Mouse (Mus musculus) heart, postnatal 36 days (tissue): ENCODE data around the gene Rbm47. TPM values are rescaled to one million over a fixed set of nuclear protein-coding genes. Genes with fewer than 3 reads are reported as not detected.

ENCODE experiments used
- DNase-seq, 2 experiments: peaks; one replicate each; pipeline ENCODE4 v3.0.0; 2021 to 2022
- intact Hi-C: fragments of 180-260 bp; cut with DNase I; formaldehyde crosslinking; loops from one replicate; pipeline ENCODE4 v1.15.1; 2025
- total RNA-seq, 2 experiments: library from RNA; stranded (reverse); gene quantifications; 2 replicates each; pipeline ENCODE4 v1.2.3; 2021

Rbm47 gene
- total RNA-seq, 2 experiments from 2014 or later: 1.6 to 1.7 TPM

DNA sequence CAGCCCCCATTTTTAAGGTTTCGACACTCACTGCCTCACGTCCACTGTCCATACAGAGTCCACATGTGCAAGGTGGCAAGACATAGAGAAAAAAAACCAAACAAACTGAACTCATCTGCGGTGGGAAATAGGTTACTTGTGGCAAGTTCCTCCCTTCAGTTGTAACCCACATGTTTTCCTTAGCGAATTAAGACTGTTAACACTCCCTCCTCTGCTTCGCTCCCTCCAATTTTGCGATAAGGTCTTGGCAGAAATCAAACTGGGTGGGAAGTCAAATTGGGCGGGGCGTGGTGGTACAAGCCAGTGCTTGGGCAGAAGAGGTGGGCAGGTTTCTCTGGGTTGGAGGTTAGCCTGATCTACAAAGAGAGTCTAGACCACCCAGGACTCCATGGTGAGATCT, 101.2 kb downstream of the Rbm47 start:
- no peak for DNase-seq
- intact Hi-C loops: no loop called here

GRCm38 (mm10) chr5:66070350-66070749, 102.6 kb downstream of the Rbm47 start:
- intact Hi-C loops: no loop called here
- no peak for DNase-seq

DNA sequence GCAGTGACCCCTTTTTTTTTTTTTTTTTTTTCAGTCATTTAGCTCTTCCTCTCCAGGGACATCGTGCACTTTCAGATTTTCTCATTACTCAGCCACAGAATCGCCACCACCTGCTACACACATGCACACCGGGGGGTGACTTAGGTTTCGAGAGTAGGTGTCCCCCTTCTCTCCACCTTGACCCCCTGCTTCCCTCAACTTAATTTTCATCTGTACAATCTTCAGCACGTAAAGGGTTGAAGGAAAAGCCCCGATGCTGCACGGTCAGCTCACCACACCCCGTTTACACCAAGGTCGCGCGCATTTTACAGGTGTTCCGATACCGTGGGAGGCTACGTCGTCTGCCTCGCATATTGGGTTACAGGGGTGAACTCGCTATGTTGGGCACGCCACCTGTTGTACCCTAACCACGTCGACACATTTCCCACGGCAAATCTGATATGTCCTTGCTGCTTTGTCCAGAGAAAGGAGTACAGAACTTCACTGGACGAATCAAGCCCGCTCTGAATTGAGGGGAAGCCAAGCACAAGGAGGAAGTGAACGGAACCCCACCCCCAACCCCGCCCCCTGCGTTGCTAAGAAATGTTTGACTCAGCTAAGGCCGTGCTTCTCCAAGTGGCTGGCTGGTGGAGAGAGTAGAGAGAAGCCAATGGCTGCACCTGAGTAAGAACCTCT, 103.3 kb downstream of the Rbm47 start:
- intact Hi-C loops: no loop called here

DNA sequence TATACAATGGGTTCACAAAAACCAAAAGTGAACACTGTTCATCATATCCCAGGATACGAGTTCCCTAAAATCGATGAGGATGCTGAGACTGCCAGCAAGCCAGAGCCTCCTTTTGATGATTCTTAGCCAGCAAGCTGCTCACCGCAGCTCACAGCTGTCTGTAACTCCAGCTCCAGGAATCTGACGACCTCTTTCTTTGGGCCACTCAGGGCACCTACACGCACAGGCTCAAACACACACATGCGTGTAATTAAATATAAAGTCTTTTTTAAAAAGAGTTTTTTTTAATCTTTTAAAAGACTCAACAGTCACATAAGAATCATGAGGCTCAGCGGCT, 103.8 kb downstream of the Rbm47 start:
- intact Hi-C loops: no loop called here

More for the DNA sequence above, 103.3 kb downstream of the Rbm47 start:
- peak; percentile 32 to 40 for DNase-seq

GRCm38 (mm10) chr5:66068068-66068920, 104.6 kb downstream of the Rbm47 start:
- no peak for DNase-seq
- intact Hi-C loops: no loop called here

More for the DNA sequence above, 103.8 kb downstream of the Rbm47 start:
- no peak for DNase-seq

DNA sequence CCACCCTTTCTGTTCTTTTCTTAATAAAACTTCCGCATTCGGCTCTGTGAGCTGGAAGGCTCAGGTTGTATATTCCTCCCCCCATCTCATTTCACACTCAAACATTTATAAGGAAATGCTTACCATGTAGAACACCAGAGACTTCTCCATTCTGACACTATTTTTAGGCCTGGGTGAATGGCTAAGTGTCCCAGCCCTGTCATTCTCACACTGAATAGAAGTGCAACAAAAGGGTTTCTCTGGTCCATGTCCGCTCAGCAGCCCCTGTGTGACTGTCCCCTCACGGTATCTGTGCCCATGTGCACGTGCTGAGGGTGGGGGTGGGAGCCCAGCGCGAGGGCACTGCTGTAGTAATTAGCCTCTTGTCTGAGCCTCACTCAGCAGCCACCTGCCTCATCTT, 105.7 kb downstream of the Rbm47 start:
- intact Hi-C loops: no loop called here
- DNase-seq: no peak

DNA sequence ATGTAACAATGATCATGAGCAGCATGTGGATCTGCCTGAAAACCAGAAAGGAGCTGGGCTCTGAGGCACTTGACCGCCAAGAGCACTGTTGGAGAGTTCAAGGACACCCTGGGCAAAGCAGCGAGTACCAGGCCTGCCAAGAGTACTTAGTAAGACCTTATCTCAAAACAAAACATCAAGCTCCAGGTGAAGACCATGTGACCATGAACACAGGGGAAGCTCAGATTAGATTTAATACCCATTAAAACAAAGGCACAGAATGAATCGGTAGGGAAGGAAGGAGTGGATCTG, 110.0 kb downstream of the Rbm47 start:
- intact Hi-C loops: no loop called here
- DNase-seq: no peak

GRCm38 (mm10) chr5:66062046-66062929, 110.6 kb downstream of the Rbm47 start:
- no peak for DNase-seq
- intact Hi-C loops: no loop called here

DNA sequence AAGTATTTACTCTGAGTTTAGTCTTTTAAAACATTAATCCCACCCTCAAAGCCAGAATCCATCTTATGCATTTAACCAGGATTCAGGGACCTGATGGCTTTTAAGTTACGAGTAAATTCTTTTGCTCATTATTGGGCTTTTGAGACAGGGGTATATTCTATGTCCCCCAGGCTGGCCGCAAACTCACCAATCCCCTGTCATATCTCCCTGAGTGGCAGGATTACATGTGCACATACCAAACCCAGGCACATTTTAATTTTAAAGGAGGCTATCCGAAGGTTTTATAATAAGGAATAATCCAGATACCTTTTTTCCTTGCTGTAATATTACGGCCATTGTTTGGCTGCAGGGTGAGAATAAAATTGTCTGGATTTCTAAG, 111.3 kb downstream of the Rbm47 start:
- no peak for DNase-seq
- intact Hi-C loops: no loop called here

DNA sequence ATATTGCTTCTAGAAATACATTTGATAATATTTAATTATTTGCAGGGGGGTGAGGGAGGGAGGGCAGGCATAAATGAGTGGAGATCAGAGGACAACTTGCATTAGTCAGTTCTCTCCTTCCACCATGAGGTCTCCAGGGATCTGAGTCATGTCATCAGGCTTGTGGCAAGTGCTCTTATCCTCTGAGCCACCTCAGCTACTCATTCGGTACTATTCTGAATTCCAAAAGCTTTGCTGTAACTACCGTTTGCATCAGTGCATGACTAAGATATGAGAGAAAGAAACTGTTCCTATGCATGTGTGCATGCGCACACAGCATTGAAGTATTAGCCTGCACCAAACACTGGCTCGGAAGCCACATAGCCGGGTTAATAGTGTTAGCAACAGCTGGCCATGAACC, 114.1 kb downstream of the Rbm47 start:
- intact Hi-C loops: no loop called here
- DNase-seq: no peak

DNA sequence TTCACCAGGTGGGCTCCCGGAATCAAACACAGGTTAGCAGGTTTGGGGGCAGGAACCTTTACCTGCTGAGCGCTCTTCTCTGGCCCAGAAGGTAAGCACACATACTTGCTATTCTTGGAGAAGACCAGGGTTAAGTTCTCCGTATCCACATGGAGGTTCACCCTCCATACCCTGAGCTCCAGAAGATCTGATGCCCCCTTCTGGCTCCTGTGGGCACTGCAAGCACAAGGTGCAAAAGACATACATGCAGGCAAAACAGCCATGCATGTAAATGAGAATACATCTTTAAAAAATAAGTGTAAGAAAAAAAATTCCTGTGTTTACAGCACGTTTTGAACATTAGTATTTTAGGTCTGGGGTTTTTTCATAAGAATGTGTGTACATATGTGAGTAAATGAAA, 116.2 kb downstream of the Rbm47 start:
- intact Hi-C loops: no loop called here
- DNase-seq: no peak

- DNase-seq: no peak
- intact Hi-C loops: no loop called here
These were observed 118.5 kb downstream of the Rbm47 start for GRCm38 (mm10) chr5:66054394-66054793.

DNA sequence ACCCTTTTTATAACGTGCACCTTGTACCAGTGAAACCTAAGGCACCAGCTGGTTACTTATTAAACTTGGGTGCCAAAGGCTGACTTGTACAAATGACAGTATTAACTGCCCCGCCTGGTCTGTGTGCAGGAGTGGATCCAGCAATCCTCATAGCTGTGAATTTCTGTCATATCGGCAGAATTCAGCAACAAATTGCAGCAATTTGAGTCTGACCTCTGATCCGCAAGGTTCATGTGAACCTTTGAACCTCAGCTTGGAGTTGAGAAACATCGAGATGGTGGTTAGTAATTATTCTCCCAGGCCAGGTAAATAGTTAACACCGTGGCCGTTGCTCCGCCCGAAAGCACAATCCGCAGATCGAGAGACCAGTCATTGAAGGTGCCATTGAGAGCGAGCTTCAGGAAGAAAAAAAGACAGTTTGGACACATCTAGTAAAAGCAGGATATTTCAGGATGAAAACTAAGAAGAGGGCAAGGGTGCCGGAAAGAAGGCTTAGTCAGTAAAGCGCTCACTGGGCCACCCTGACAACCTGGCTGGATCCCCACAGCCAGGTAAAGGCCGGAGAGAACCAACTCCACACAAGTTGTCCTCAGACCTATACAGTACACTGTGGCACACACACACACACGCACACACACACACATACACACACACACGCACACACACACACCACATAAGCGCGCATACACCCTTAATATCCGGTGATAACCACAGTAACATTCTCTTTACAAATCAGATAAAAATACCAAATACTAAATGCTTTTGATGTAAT, 120.0 kb downstream of the Rbm47 start:
- no peak for DNase-seq
- intact Hi-C loops: no loop called here

DNA sequence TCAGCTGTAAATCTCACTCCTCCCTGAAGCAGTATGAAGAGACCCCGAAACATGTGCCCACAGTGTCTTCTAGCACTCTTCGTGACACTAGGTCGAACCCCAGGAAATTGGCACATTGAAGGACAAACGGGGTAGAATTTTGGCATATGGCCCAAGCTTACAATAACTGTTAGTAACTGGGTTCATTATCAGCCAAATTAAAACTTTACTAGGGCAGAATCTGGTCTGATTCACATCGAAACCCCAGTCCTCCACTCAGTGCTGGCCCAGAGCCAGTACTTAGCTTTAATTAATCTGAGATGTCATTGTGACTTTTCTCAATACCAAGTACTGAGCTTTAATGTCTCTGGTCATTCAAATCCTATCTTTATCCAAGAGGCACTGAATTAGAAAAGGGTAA, 122.1 kb downstream of the Rbm47 start:
- no peak for DNase-seq
- intact Hi-C loops: no loop called here

DNA sequence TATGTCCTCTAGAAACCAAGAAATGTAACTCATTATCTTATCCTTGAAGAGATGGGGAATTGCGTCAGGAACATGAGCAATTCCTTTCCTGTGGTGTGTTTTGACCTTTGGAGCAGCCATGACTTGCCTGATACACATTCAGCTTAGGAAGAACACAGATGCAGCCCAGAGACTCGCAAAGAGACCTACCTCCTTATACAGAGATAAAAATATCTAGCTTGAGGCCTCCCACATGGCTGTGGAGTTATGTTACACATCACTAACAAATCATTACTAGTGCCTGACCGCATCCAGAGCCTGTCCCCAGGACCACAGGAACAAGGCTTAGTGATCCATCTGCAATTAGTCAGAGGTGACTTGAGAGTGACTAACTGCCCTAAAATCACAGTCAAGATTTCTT, 126.6 kb downstream of the Rbm47 start:
- no peak for DNase-seq
- intact Hi-C loops: no loop called here

DNA sequence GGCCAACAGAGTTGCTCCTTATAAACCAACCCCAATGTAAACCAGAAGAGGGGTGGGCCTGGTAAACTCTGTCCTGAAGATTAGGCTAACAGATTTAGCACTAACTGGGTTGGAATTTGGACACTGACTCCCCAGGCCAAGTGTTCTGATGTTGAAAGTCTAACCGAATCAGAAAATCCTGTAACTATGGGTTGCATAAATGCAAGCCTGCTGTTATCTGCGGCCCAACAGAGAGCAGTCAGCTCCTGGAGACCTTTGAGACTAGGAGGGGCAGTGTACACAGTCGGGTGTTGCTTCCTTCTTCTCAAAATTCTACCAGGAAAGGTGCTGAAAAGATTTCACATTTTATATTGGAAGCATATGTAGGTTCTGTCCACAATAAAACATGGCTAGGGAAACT, 129.0 kb downstream of the Rbm47 start:
- DNase-seq: no peak
- intact Hi-C loops: no loop called here

- intact Hi-C loops: no loop called here
- no peak for DNase-seq
These were observed 130.1 kb downstream of the Rbm47 start for GRCm38 (mm10) chr5:66042651-66043340.

GRCm38 (mm10) chr5:66040744-66041279, 132.1 kb downstream of the Rbm47 start:
- DNase-seq: no peak
- intact Hi-C loops: no loop called here

DNA sequence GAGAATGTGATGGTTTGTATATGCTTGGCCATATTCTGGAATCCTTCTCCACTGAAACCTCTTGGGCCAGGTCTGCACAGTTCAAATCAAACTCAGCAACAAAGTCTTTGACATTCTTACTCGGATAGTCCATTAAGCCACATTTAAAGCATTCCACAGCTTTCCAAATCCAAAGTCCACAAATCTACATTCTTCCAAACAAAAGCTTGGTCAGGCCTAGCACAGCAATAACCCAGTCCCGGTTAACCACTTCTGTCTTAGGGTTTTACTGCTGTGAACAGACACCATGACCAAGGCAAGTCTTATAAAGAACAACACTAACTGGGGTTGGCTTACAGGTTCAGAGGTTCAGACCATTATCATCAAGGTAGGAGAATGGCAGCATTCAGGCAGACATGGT, 133.1 kb downstream of the Rbm47 start:
- intact Hi-C loops: no loop called here

DNA sequence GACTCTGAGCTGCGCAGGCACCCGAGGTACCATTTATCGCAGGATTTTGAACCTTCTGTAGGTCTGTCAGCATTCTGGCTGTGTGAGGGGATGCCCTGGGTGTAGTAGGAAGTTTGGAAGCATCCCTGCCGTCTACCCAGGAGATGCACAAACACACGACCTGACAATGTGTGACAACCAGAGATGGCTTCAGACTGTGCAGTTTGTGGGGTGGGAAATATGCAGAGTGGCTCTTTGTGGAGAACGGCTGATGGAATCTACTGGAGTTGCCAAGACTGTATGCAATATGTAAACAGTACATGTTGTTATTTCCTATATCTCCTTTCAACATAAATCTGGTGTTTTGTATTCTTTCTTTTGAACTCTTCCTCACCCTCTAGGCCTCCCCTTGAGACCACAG, 135.9 kb downstream of the Rbm47 start:
- no peak for DNase-seq
- intact Hi-C loops: no loop called here

More for the DNA sequence above, 133.1 kb downstream of the Rbm47 start:
- no peak for DNase-seq
